Mouse (Mus musculus) T-helper 2 cell (primary cell): ENCODE measurements around the gene Dcxr.
"Not testable (repeated sequence)": the region's sequence is repeated elsewhere in the genome, so short reads cannot be mapped to it uniquely, and the experiment has no call there.

ENCODE experiments used
- in situ Hi-C: fragments of 300-600 bp; cut with MboI, MseI; formaldehyde crosslinking; loops from one replicate; pipeline ENCODE4 v1.15.1; 2025; ENCODE audit warnings: high pct_unique_total_duplicates

Dcxr gene

DNA sequence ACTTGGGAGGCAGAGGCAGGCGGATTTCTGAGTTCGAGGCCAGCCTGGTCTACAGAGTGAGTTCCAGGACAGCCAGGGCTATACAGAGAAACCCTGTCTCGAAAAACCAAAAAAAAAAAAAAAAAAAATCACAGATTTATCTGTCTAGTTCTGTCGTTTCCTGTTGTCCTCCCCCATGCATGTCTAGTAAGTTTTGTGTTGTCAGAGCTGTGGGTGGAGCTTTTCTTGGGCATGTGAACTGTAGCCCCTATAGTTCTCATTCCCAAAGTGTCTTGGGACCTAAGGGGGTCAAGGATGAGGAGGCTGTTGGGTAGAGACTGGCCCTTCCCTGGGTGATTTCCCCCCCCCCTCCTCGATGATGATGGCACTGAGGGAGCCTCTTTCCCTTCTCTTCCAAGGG is 51.2 kb downstream of the Dcxr start:
- in situ Hi-C loops: not testable (repeated sequence)
